Mouse (Mus musculus) liver, embryonic 15.5 days (tissue): ENCODE results near the gene Oxct2b. TPM values are rescaled to one million over a fixed set of nuclear protein-coding genes. Genes with fewer than 3 reads are reported as not detected.
"Not testable (repeated sequence)": the region's sequence is repeated elsewhere in the genome, so short reads cannot be mapped to it uniquely, and the experiment has no call there.

Experiments
- ATAC-seq: fragments of 200-750 bp; cut with Nextera tagmentation; 2 replicates; pipeline ENCODE4 v1.8.0; 2017; ENCODE audit warnings: moderate number of reproducible peaks, mild to moderate bottlenecking, moderate library complexity; ENCODE audit not compliant: insufficient read depth
- H3K27ac ChIP-seq: fragments of 300-500 bp; sonication (generic); replicated peaks from 2 replicates; pipeline ENCODE4 v1.5.1; 2015; ENCODE audit warnings: mild to moderate bottlenecking, inconsistent platforms
- H3K27me3 ChIP-seq: fragments of 300-500 bp; sonication (generic); 2 replicates; pipeline ENCODE4 v1.6.1; 2015; ENCODE audit warnings: mild to moderate bottlenecking, inconsistent platforms
- H3K36me3 ChIP-seq: fragments of 300-500 bp; sonication (generic); replicated peaks from 2 replicates; pipeline ENCODE4 v1.6.1; 2015; ENCODE audit warnings: moderate library complexity, mild to moderate bottlenecking, inconsistent platforms
- H3K4me1 ChIP-seq: fragments of 300-500 bp; sonication (generic); replicated peaks from 2 replicates; pipeline ENCODE4 v1.6.1; 2015; ENCODE audit warnings: inconsistent platforms
- H3K4me2 ChIP-seq: fragments of 300-500 bp; sonication (generic); 2 replicates; pipeline ENCODE4 v1.6.1; 2015; ENCODE audit warnings: moderate library complexity, mild to moderate bottlenecking, inconsistent platforms
- H3K4me3 ChIP-seq: fragments of 300-500 bp; sonication (generic); replicated peaks from 2 replicates; pipeline ENCODE4 v1.5.1; 2015; ENCODE audit warnings: mild to moderate bottlenecking, inconsistent platforms
- H3K9ac ChIP-seq: fragments of 300-500 bp; sonication (generic); 2 replicates; pipeline ENCODE4 v1.6.1; 2015; ENCODE audit warnings: moderate library complexity, mild to moderate bottlenecking, inconsistent platforms
- H3K9me3 ChIP-seq: fragments of 300-500 bp; sonication (generic); replicated peaks from 2 replicates; pipeline ENCODE4 v1.6.1; 2016; ENCODE audit warnings: inconsistent platforms
- WGBS: fragments of 180-500 bp; shearing (Covaris S2); methylation state at CpG from one replicate; pipeline ENCODE4 v1.1.7; 2015; ENCODE audit warnings: mixed read lengths; ENCODE audit not compliant: insufficient replicate concordance; 5-methylcytosine and 5-hydroxymethylcytosine counted together
- polyA plus RNA-seq: library from polyadenylated mRNA; unstranded; fragments of >200 nt; fragmentation: Nextera tagmentation; extraction: Ambion mirVana; gene quantifications from 2 replicates; pipeline ENCODE4 v1.2.1, GENCODE M21; 2015

Gene Oxct2b
- polyA plus RNA-seq, 1 experiment from 2014 or later = not detected

GRCm38 (mm10) chr4:123155840-123156239 is 39.8 kb downstream of the Oxct2b start:
- H3K27ac ChIP-seq = no peak overlapping the region
- H3K4me3 ChIP-seq = no peak overlapping the region
- H3K36me3 ChIP-seq = no peaks in the 10 kb centered on the region
- H3K9ac ChIP-seq = no peak overlapping the region
- no peak for ATAC-seq
- no peaks in the 10 kb centered on the region for H3K9me3 ChIP-seq
- no peaks in the 10 kb centered on the region for H3K4me1 ChIP-seq
- no peaks in the 10 kb centered on the region; the same call in 1 of the 2 replicates for H3K27me3 ChIP-seq
- no peak overlapping the region for H3K4me2 ChIP-seq

- WGBS = 41% methylated on average over 6 of the region's 6 CpGs
- no peak for ATAC-seq
- Histone ChIP-seq H3K36me3 (no peaks in the 10 kb centered on the region), H3K9ac (no peak overlapping the region), H3K4me3 (no peak overlapping the region), H3K4me2 (no peak overlapping the region), H3K4me1 (0 out of 2 replicates have a peak, but pooled peaks cover 8% of the 10 kb centered on the region), H3K27ac (no peak overlapping the region), H3K27me3 (peaks cover 15% of the 10 kb centered on the region), H3K9me3 (no peaks in the 10 kb centered on the region)
Measured at GRCm38 (mm10) chr4:123160571-123160970, 44.5 kb downstream of the Oxct2b start.

DNA sequence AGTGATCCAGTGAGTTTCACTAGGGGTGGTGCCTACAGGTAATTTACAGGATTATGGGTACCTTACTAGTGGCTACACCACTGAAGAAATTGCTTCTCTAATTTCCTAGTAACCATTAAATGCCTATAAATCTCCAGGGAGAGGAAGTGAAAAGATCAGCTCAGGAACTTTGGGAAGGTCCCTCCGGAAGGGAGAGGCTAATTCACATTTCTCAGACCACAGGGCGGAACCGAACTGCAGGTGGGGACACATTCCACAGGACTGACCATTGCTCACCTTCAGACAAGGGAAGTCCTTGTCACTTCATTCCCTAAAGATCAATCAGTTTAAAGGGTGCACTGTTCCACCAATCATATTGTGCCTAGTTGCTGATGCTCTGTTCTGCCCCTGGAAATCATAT is 45.2 kb downstream of the Oxct2b start:
- ATAC-seq, H3K9me3 ChIP-seq, H3K4me1 ChIP-seq, H3K36me3 ChIP-seq, H3K4me3 ChIP-seq, H3K27ac ChIP-seq, H3K9ac ChIP-seq, H3K4me2 ChIP-seq: not testable (repeated sequence)
- peaks cover 15% of the 10 kb centered on the region for H3K27me3 ChIP-seq
- 69% methylated on average over 3 of the region's 3 CpGs for WGBS

DNA sequence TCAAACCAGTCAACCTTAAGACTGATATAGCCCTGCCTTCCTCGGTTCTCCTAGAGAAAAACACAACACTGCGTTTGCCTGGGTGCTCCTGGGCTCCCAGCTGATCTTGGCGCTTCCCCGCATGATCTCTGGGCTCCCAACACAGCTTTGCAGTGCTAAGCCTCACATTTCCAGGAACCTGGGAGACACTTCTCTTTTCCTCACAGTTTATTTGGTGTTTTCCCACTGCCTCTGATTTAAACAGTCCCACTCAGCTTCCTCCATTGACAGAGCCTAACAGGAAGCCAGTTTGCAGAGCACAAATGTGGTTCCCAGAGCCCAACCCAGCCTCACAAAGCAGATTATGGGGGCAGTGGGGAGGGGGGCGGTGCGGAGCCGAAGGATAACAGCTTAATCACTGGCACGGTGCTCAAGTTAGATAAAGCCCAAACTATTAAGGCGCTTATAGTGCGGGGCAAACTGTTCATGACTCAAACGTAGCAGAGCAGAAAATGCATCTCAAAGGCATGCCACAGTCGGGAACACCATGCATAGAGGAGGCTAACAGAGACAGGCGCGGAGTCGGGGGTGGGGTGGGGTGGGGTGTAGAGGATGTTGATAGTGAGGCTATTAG is 46.3 kb downstream of the Oxct2b start:
- no peak for ATAC-seq
- Histone ChIP-seq H3K4me1 (0 out of 2 replicates have a peak, but pooled peaks cover 8% of the 10 kb centered on the region), H3K36me3 (no peaks in the 10 kb centered on the region), H3K27ac (no peak overlapping the region), H3K4me3 (no peak overlapping the region), H3K9ac (no peak overlapping the region), H3K27me3 (peaks cover 15% of the 10 kb centered on the region), H3K9me3 (no peaks in the 10 kb centered on the region), H3K4me2 (no peak overlapping the region)
- WGBS = 5% methylated on average over 15 of the region's 15 CpGs

- Histone ChIP-seq H3K27me3 (peaks cover 15% of the 10 kb centered on the region), H3K4me3 (no peak overlapping the region), H3K4me1 (0 out of 2 replicates have a peak, but pooled peaks cover 8% of the 10 kb centered on the region), H3K9ac (no peak overlapping the region), H3K4me2 (no peak overlapping the region), H3K36me3 (no peaks in the 10 kb centered on the region), H3K27ac (no peak overlapping the region), H3K9me3 (no peaks in the 10 kb centered on the region)
- no peak for ATAC-seq
- WGBS = 73% methylated on average over 15 of the region's 15 CpGs
Measured at GRCm38 (mm10) chr4:123164157-123164556, 48.1 kb downstream of the Oxct2b start.

Other genes with a start within 250 kb of the Oxct2b start
- gene Cap1, start 230.2 kb upstream of the Oxct2b start, polyA plus RNA-seq = 24.6 and 25.4 TPM in 2 replicates
- 0.05 and 0.06 TPM in 2 replicates for gene Mfsd2a, start 155.1 kb upstream of the Oxct2b start, polyA plus RNA-seq
- 0.89 and 1.2 TPM in 2 replicates for gene Mycl, start 120.6 kb upstream of the Oxct2b start, polyA plus RNA-seq
- 5.7 and 6.3 TPM in 2 replicates for gene Trit1, start 99.7 kb upstream of the Oxct2b start, polyA plus RNA-seq
- 0.15 and 0.25 TPM in 2 replicates for gene Bmp8b, start 11.1 kb upstream of the Oxct2b start, polyA plus RNA-seq
- gene Ppie, start 23.7 kb downstream of the Oxct2b start, polyA plus RNA-seq = 36.8 TPM in 2 replicates
- 0.03 TPM in 1 of 2 replicates, not detected in the other for gene Hpcal4, start 67.0 kb downstream of the Oxct2b start, polyA plus RNA-seq
- not detected in 2 replicates for gene Nt5c1a, start 85.2 kb downstream of the Oxct2b start, polyA plus RNA-seq
- gene Heyl, start 117.3 kb downstream of the Oxct2b start, polyA plus RNA-seq = 1.2 TPM in 2 replicates
- gene Pabpc4, start 146.1 kb downstream of the Oxct2b start, polyA plus RNA-seq = 79.4 and 99.7 TPM in 2 replicates
- gene Oxct2a, start 207.4 kb downstream of the Oxct2b start, polyA plus RNA-seq = not detected in 2 replicates
- gene Bmp8a, start 227.0 kb downstream of the Oxct2b start, polyA plus RNA-seq = 0.13 and 0.24 TPM in 2 replicates